Mouse (Mus musculus) liver, embryonic 11.5 days (tissue): ENCODE results near the gene Akr1c12. TPM values are rescaled to one million over a fixed set of nuclear protein-coding genes. Genes with fewer than 3 reads are reported as not detected.
"Not testable (repeated sequence)": the region's sequence is repeated elsewhere in the genome, so short reads cannot be mapped to it uniquely, and the experiment has no call there.

Experiments
- ATAC-seq: fragments of 200-750 bp; cut with Nextera tagmentation; replicated peaks from 2 replicates; pipeline ENCODE4 v1.8.0; 2017; ENCODE audit warnings: moderate number of reproducible peaks, mild to moderate bottlenecking, moderate TSS enrichment, moderate library complexity; ENCODE audit not compliant: low FRiP score
- DNase-seq: peaks from one replicate; pipeline ENCODE4 v3.0.0-alpha.2; 2017; ENCODE audit warnings: low spot score
- H3K27ac ChIP-seq: fragments of 300-500 bp; sonication (generic); 2 replicates; pipeline ENCODE4 v1.5.1; 2014; ENCODE audit warnings: mild to moderate bottlenecking, low read depth, low read length, control low read depth
- H3K27me3 ChIP-seq: fragments of 300-500 bp; sonication (generic); replicated peaks from 2 replicates; pipeline ENCODE4 v1.6.1; 2014; ENCODE audit warnings: low read length, mixed read lengths; ENCODE audit not compliant: control insufficient read depth, insufficient read depth
- H3K36me3 ChIP-seq: fragments of 300-500 bp; sonication (generic); 2 replicates; pipeline ENCODE4 v1.6.1; 2014; ENCODE audit warnings: mild to moderate bottlenecking, low read length, moderate library complexity, mixed read lengths; ENCODE audit not compliant: control insufficient read depth, insufficient read depth
- H3K4me1 ChIP-seq: fragments of 300-500 bp; sonication (generic); replicated peaks from 2 replicates; pipeline ENCODE4 v1.6.1; 2014; ENCODE audit warnings: low read length, mixed read lengths; ENCODE audit not compliant: control insufficient read depth, insufficient read depth
- H3K4me2 ChIP-seq: fragments of 300-500 bp; sonication (generic); 2 replicates; pipeline ENCODE4 v1.6.1; 2014; ENCODE audit warnings: mild to moderate bottlenecking, control low read depth, moderate library complexity
- H3K4me3 ChIP-seq: fragments of 300-500 bp; sonication (generic); 2 replicates; pipeline ENCODE4 v1.5.1; 2014; ENCODE audit warnings: low read depth, low read length, control low read depth
- H3K9ac ChIP-seq: fragments of 300-500 bp; sonication (generic); 2 replicates; pipeline ENCODE4 v1.6.1; 2014; ENCODE audit warnings: low read depth, low read length, control low read depth
- H3K9me3 ChIP-seq: fragments of 300-500 bp; sonication (generic); 2 replicates; pipeline ENCODE4 v1.6.1; 2016; ENCODE audit warnings: low read length, inconsistent platforms, mixed read lengths; ENCODE audit not compliant: control insufficient read depth
- WGBS: fragments of 180-500 bp; shearing (Covaris S2); extraction: QIAGEN DNeasy Blood & Tissue Kit; methylation state at CpG from one replicate; pipeline ENCODE4 v1.1.7; 2014; 5-methylcytosine and 5-hydroxymethylcytosine counted together
- polyA plus RNA-seq: library from polyadenylated mRNA; unstranded; fragments of >200 nt; fragmentation: Nextera tagmentation; extraction: Ambion mirVana; gene quantifications from 2 replicates; pipeline ENCODE4 v1.2.1, GENCODE M21; 2014

Gene Akr1c12
- polyA plus RNA-seq, 1 experiment from 2014 or later, result 17.8 TPM

- H3K36me3 ChIP-seq, H3K9me3 ChIP-seq, ATAC-seq, H3K9ac ChIP-seq, H3K27me3 ChIP-seq, H3K4me1 ChIP-seq, H3K4me2 ChIP-seq, H3K4me3 ChIP-seq, DNase-seq, H3K27ac ChIP-seq: not testable (repeated sequence)
- WGBS, result 79% methylated on average over 2 of the region's 2 CpGs
Measured at GRCm38 (mm10) chr13:4265455-4265854, 13.8 kb downstream of the Akr1c12 start.

DNA sequence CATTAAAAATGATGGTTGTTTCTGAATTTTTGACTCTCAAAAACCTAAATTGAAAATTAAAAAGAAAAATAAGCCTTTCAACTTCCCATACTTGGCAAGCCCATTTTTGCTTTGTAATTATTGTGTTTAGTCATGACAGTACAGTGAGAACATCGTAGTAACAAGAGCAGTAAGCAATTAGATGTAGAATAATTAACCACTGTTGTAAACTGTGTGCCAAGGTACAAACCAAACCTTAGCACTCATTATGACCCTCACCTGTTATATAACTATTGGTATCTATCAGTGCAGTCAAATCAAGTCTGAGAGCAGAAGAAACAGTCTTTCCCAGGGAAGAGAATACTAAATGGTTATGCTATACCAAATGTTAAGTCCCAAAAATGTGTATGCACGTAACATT is 14.2 kb downstream of the Akr1c12 start:
- ATAC-seq (no peak), DNase-seq (no peak)
- Histone ChIP-seq H3K4me1 (no peaks in the 10 kb centered on the region), H3K27ac (no peak overlapping the region), H3K9ac (no peak overlapping the region), H3K9me3 (no peaks in the 10 kb centered on the region), H3K36me3 (no peaks in the 10 kb centered on the region), H3K4me2 (no peak overlapping the region), H3K27me3 (no peaks in the 10 kb centered on the region), H3K4me3 (no peak overlapping the region)
- WGBS, result 92% methylated on average over 2 of the region's 2 CpGs

DNA sequence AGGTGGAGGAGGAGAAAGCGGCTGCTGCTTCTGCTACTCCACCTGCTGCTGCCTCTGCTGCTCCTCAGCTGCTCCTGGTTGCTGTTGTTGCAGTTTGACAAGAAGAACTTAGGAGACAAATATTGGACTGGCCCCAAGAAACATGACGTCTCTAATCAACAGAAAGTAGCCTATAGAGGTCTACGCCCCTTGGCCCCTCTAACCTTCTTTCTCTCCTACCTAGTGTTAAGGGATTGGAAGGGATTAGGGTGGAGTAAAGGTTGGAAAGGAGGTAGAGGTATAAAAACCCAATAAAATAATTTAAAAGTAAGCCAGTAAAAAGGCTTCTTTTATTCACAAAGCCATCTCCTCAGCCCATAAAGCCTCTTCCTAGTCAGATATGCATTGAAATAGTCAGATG is 14.6 kb downstream of the Akr1c12 start:
- WGBS, result 87% methylated on average over 3 of the region's 3 CpGs
- no peaks in the 10 kb centered on the region for H3K36me3 ChIP-seq
- H3K9ac ChIP-seq, result no peak overlapping the region
- H3K4me3 ChIP-seq, result no peak overlapping the region
- H3K4me1 ChIP-seq, result no peaks in the 10 kb centered on the region
- H3K4me2 ChIP-seq, result no peak overlapping the region
- no peak for DNase-seq
- H3K27ac ChIP-seq, result no peak overlapping the region
- no peak for ATAC-seq
- no peaks in the 10 kb centered on the region for H3K9me3 ChIP-seq
- H3K27me3 ChIP-seq, result no peaks in the 10 kb centered on the region

DNA sequence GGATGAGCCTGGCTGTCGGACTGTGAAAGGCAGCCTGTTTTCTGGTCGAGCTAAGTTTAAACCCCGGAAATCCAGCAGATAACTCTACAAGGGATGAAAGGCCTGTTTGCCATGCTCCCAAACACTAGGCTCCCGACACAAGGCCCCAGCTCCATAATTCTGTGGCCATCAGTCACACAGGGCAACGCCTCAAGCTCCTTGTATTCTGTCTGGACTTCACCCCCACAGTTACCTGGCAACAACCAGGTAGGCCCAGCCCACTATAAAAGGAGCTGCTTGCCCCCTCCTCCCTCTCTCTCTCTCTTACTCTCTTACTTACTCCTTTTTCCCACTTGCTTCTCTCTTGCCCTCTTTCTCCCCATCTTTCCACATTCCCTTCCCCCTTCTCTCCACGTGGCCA is 21.9 kb downstream of the Akr1c12 start:
- H3K9me3 ChIP-seq, result no peaks in the 10 kb centered on the region
- DNase-seq, result no peak
- H3K27ac ChIP-seq, result no peak overlapping the region
- no peak overlapping the region for H3K9ac ChIP-seq
- H3K27me3 ChIP-seq, result no peaks in the 10 kb centered on the region
- no peak overlapping the region for H3K4me3 ChIP-seq
- H3K36me3 ChIP-seq, result no peaks in the 10 kb centered on the region
- no peak for ATAC-seq
- H3K4me1 ChIP-seq, result no peaks in the 10 kb centered on the region
- H3K4me2 ChIP-seq, result no peak overlapping the region
- 73% methylated on average over 6 of the region's 6 CpGs for WGBS

DNA sequence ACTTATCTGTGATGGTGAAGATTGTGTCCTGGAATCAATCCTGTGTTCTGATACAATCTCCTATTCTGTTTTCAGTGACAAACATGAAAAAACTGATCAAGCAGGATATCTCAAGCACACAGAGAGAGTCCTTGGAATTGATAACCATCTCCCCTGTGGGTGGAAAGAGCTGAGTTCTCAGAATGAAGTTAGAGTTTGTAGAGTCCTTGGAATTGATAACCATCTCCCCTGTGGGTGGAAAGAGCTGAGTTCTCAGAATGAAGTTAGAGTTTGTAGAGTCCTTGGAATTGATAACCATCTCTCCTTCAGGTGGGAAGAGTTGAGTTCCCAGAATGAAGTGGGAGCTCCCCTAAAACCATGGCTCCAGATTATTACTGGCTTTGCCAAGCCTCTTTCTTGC is 22.3 kb downstream of the Akr1c12 start:
- H3K4me3 ChIP-seq, H3K9ac ChIP-seq, ATAC-seq, H3K4me1 ChIP-seq, H3K27ac ChIP-seq, H3K27me3 ChIP-seq, DNase-seq, H3K4me2 ChIP-seq, H3K9me3 ChIP-seq, H3K36me3 ChIP-seq: not testable (repeated sequence)

DNA sequence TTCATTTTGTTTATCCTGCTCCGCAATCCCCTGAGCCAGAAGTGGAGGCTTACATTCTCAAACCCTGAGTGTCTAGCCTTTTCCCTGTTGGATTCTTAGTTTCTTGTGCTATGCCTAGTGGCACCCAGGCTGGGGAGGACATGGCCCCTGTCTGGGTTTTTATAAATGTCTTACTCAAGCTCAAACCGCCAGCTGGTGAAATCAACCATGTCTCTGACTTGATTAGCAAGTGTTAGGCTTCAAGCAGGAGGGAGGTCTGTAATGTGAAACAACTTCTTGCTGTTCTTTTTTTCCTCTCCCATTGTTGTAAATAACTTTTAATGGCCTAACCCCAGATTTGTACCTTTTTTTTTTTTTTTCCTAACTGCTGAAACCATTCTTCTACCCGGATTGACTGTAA is 29.9 kb downstream of the Akr1c12 start:
- Histone ChIP-seq H3K27ac (no peak overlapping the region), H3K4me3 (no peak overlapping the region), H3K4me1 (no peaks in the 10 kb centered on the region), H3K27me3 (no peaks in the 10 kb centered on the region), H3K4me2 (no peak overlapping the region), H3K9me3 (no peaks in the 10 kb centered on the region), H3K9ac (no peak overlapping the region), H3K36me3 (no peaks in the 10 kb centered on the region)
- ATAC-seq (no peak), DNase-seq (no peak)
- 73% methylated on average over 3 of the region's 3 CpGs for WGBS

DNA sequence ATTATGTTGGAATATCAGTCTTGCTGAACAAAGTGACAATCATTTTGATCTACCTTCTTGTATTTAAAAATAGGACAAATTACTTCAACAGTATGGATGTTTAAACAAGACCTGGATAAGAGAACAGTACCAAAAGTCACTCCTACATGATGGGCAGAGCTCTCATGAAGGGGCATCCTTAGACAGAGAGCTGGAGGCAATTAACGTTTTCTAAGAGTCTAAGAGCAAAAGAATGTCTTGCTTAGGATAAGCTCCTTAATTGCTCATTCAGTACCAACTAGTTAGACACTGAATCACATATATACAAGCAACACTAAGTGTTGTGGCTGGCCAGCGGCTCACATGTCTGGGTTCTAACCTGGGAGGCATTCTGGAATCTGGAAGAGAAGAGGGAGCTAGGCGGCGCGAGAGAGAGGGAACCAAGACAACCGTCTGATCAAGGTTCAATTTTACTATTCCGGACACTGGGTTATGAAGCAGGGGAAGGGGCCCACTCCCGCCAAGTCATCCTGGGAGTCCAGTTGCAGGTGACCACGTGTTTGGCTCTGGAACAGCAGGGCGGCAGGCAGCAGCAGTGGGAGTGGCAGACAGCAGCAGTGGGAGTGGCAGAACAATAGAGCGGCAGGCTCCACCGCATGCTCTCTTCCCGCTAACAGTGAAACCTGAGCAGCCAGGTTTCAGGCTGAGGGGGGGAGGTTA is 34.2 kb downstream of the Akr1c12 start:
- DNase-seq (peak; percentile 55), ATAC-seq (peak; percentile 79)
- Histone ChIP-seq H3K27me3 (no peaks in the 10 kb centered on the region), H3K9ac (no peak overlapping the region), H3K27ac (no peak overlapping the region), H3K9me3 (no peaks in the 10 kb centered on the region), H3K36me3 (no peaks in the 10 kb centered on the region), H3K4me1 (no peaks in the 10 kb centered on the region), H3K4me2 (peak overlapping the region; percentile 47), H3K4me3 (peak overlapping the region; percentile 21; the same call in 1 of the 2 replicates)
- WGBS, result 6% methylated on average over 13 of the region's 13 CpGs

GRCm38 (mm10) chr13:4233536-4234172 is 45.6 kb downstream of the Akr1c12 start:
- peak overlapping the region; percentile 31 for H3K4me3 ChIP-seq
- H3K4me1 ChIP-seq, result no peaks in the 10 kb centered on the region
- peak overlapping the region; percentile 19; the same call in 1 of the 2 replicates for H3K4me2 ChIP-seq
- WGBS, result 55% methylated on average over 3 of the region's 3 CpGs
- DNase-seq (no peak), ATAC-seq (peak; percentile 84)
- H3K27ac ChIP-seq, result no peak overlapping the region
- H3K9ac ChIP-seq, result no peak overlapping the region
- no peaks in the 10 kb centered on the region for H3K9me3 ChIP-seq
- no peaks in the 10 kb centered on the region for H3K36me3 ChIP-seq
- no peaks in the 10 kb centered on the region for H3K27me3 ChIP-seq

DNA sequence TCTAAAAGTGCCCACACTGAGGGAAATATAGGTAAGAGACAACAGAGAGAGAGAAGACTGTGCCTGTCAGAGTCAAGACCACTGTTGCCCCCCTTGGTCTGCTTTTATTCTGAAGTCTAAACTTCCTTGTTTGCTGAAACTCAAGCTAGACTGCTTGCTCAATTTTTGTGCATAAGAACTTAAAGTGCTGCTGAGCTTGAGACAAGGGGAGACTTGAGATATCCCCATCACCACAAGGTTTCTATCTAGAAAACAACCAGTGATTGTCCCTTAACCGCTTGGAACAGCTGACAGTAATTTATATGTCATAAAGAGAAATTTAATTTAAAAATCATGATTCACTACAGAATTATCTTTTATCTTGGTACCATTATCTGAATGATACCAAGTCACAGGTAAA is 46.1 kb downstream of the Akr1c12 start:
- Histone ChIP-seq H3K4me2 (no peak overlapping the region), H3K27ac (no peak overlapping the region), H3K27me3 (no peaks in the 10 kb centered on the region), H3K4me1 (no peaks in the 10 kb centered on the region), H3K36me3 (no peaks in the 10 kb centered on the region), H3K9ac (no peak overlapping the region), H3K9me3 (no peaks in the 10 kb centered on the region), H3K4me3 (no peak overlapping the region)
- WGBS, result 76% methylated on average over 1 of the region's 1 CpGs
- no peak for ATAC-seq
- DNase-seq, result no peak
